Mouse (Mus musculus) testis, adult 2 months (tissue): ENCODE measurements around the gene Suco.

Experiments
- CTCF ChIP-seq: fragments of 200-500 bp; IDR thresholded peaks from 2 replicates; pipeline ENCODE4 v1.5.1; 2012; ENCODE audit warnings: low read depth, mild to moderate bottlenecking, inconsistent platforms, low read length, moderate library complexity; ENCODE audit not compliant: control insufficient read depth, insufficient read depth, insufficient replicate concordance
- POLR2A ChIP-seq: fragments of 200-500 bp; IDR thresholded peaks from 2 replicates; pipeline ENCODE4 v1.6.1; 2012; ENCODE audit warnings: low read depth, mild to moderate bottlenecking, inconsistent platforms, low read length, moderate library complexity; ENCODE audit not compliant: control insufficient read depth

DNA sequence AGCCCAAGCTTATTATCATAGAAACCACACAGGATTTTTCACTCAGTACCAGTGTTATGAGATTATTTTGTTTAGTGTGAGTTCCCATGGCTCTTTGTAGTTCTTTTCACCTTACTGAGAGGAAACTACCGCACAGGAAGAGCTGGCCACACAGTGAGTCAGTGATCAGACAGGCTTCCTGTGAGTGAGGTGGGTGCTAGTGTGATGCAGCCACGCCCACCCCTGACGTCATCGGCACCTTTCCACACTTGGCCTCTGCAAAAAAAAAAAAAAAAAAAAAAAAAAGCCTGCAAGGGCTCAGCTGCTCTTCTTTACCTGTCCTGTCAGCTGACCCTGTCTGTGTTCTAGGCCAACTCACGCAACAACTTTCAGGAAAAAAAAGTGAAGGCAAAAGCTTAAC, 109.8 kb downstream of the Suco start:
- TF ChIP-seq CTCF (no peak), POLR2A (no peak)
